Mouse (Mus musculus): ENCODE measurements around the gene Arhgef11. TPM values are rescaled to one million over a fixed set of nuclear protein-coding genes. Genes with fewer than 3 reads are reported as not detected.

Arhgef11 gene
- polyA plus RNA-seq, 1 experiment from 2014 or later = 21.8 TPM

GRCm38 (mm10) chr3:87745036-87745659 is 127.8 kb downstream of the Arhgef11 start:
- Histone ChIP-seq H3K9me3 (no peaks in the 10 kb centered on the region), H3K27ac (0 out of 2 replicates have a peak overlapping the region, but pooled peaks have one; percentile 18), H3K9ac (peak overlapping the region; percentile 21; the same call in 1 of the 2 replicates), H3K4me3 (0 out of 2 replicates have a peak overlapping the region, but pooled peaks have one; percentile 12), H3K27me3 (no peaks in the 10 kb centered on the region), H3K4me2 (replicated peaks) (peak overlapping the region; percentile 41), H3K36me3 (0 out of 2 replicates have a peak, but pooled peaks cover 3% of the 10 kb centered on the region), H3K4me1 (peaks cover 17% of the 10 kb centered on the region)
- 21% methylated on average over 18 of the region's 18 CpGs for WGBS
- ATAC-seq (ENCODE audit: insufficient number of reproducible peaks, insufficient read depth, low FRiP score, low TSS enrichment) = no peak

GRCm38 (mm10) chr3:87748431-87748830 is 131.1 kb downstream of the Arhgef11 start, which contains the start of gene Lrrc71:
Lrrc71 (minus strand) TSS chr3:87748625.
- no peak within 1 kb of the TSS; the same call in 1 of the 2 replicates for H3K9ac ChIP-seq
- ATAC-seq (ENCODE audit: insufficient number of reproducible peaks, insufficient read depth, low FRiP score, low TSS enrichment) = no peak
- WGBS = 47% methylated on average over 13 of the region's 13 CpGs

DNA sequence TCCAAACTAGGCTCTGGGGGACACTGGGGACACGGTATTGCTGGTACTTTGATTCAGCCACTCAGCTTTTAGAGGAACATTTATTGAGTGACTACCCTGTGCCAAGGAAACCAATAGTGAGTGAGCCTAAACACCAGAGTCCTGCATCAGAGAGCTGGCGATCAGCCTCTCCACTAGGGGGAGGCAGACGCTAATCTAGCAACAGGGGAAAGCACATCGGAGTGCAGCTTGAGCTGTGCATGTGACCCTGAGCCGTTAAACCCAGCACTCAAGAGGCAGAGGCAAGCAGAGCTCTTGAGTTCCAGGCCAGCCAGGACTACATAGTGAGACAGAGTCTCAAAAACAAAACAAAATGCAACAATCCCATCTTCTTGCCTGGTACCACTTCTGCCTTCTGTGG is 131.7 kb downstream of the Arhgef11 start:
- Histone ChIP-seq H3K4me1 (peaks cover 17% of the 10 kb centered on the region), H3K27me3 (no peaks in the 10 kb centered on the region), H3K27ac (no peak overlapping the region), H3K9me3 (no peaks in the 10 kb centered on the region), H3K36me3 (peaks cover 3% of the 10 kb centered on the region; the same call in 1 of the 2 replicates), H3K9ac (no peak overlapping the region; the same call in 1 of the 2 replicates), H3K4me2 (replicated peaks) (no peak overlapping the region), H3K4me3 (no peak overlapping the region)
- 13% methylated on average over 5 of the region's 5 CpGs for WGBS
- ATAC-seq (ENCODE audit: insufficient number of reproducible peaks, insufficient read depth, low FRiP score, low TSS enrichment) = no peak

More at GRCm38 (mm10) chr3:87748431-87748830, 131.1 kb downstream of the Arhgef11 start, which contains the start of gene Lrrc71:
- Histone ChIP-seq H3K4me3 (no peak within 1 kb of the TSS), H3K36me3 (0 out of 2 replicates have a peak, but pooled peaks cover 3% of the 10 kb centered on the region), H3K9me3 (no peaks in the 10 kb centered on the region), H3K27ac (no peak within 1 kb of the TSS), H3K4me1 (peaks cover 17% of the 10 kb centered on the region), H3K27me3 (no peaks in the 10 kb centered on the region), H3K4me2 (replicated peaks) (no peak within 1 kb of the TSS)

DNA sequence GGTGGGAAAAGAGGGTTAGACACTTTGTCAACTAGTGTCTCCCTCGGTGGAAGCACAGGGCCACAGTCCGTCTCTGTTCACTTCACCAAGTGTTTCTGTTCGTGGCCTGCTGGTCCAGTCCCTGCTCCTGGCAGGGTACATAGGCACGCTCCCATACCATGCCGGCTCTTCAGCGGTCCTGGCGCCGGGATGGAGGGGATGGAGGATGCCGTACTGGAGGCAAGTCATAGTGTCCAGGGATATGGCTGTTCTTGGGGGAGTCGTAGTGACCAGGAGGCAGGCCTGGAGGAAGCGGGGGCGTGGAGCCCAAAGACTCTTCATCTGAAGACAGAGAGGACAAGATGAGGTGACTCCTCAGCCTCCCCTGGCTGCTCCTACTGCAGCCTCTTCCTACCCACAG is 132.6 kb downstream of the Arhgef11 start:
- Histone ChIP-seq H3K9me3 (no peaks in the 10 kb centered on the region), H3K27ac (no peak overlapping the region), H3K27me3 (no peaks in the 10 kb centered on the region), H3K36me3 (peaks cover 3% of the 10 kb centered on the region; the same call in 1 of the 2 replicates), H3K4me3 (no peak overlapping the region), H3K4me2 (replicated peaks) (no peak overlapping the region), H3K9ac (no peak overlapping the region), H3K4me1 (peaks cover 14% of the 10 kb centered on the region)
- ATAC-seq (ENCODE audit: insufficient number of reproducible peaks, insufficient read depth, low FRiP score, low TSS enrichment) = no peak
- 86% methylated on average over 12 of the region's 12 CpGs for WGBS

DNA sequence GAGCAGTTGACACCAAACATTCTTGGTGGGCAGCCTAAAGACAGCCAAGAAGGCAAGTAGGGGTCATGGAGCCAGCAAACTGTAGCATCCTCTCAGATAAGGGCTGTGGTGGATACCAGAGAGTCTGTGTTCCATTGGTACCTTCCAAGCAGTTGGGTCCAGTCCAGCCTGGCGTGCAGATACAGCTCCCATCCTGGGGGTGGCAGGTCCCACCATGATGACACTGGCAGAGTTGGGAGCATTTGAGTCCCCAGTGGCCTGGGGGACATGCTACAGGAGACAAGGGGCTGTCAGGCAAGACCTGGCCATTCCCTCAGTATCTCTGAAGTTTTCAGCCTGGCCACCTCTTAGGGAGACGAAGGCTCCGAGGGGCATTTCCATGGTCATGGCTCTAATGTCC is 135.2 kb downstream of the Arhgef11 start:
- no peak for ATAC-seq (ENCODE audit: insufficient number of reproducible peaks, insufficient read depth, low FRiP score, low TSS enrichment)
- H3K4me3 ChIP-seq = no peak overlapping the region
- peaks cover 9% of the 10 kb centered on the region for H3K27me3 ChIP-seq
- H3K36me3 ChIP-seq = peaks cover 3% of the 10 kb centered on the region; the same call in 1 of the 2 replicates
- no peaks in the 10 kb centered on the region for H3K9me3 ChIP-seq
- peaks cover 8% of the 10 kb centered on the region for H3K4me1 ChIP-seq
- no peak overlapping the region for H3K4me2 ChIP-seq (replicated peaks)
- 89% methylated on average over 3 of the region's 3 CpGs for WGBS
- H3K27ac ChIP-seq = no peak overlapping the region
- no peak overlapping the region for H3K9ac ChIP-seq

- no peak overlapping the region for H3K4me3 ChIP-seq
- no peak overlapping the region for H3K27ac ChIP-seq
- no peak overlapping the region for H3K9ac ChIP-seq
- peaks cover 3% of the 10 kb centered on the region; the same call in 1 of the 2 replicates for H3K4me1 ChIP-seq
- no peak overlapping the region for H3K4me2 ChIP-seq (replicated peaks)
- H3K27me3 ChIP-seq = peaks cover 9% of the 10 kb centered on the region
- 81% methylated on average over 13 of the region's 13 CpGs for WGBS
- peaks cover 3% of the 10 kb centered on the region; the same call in 1 of the 2 replicates for H3K36me3 ChIP-seq
- ATAC-seq (ENCODE audit: insufficient number of reproducible peaks, insufficient read depth, low FRiP score, low TSS enrichment) = no peak
- no peaks in the 10 kb centered on the region for H3K9me3 ChIP-seq
Measured at GRCm38 (mm10) chr3:87753829-87754228, 136.5 kb downstream of the Arhgef11 start.

DNA sequence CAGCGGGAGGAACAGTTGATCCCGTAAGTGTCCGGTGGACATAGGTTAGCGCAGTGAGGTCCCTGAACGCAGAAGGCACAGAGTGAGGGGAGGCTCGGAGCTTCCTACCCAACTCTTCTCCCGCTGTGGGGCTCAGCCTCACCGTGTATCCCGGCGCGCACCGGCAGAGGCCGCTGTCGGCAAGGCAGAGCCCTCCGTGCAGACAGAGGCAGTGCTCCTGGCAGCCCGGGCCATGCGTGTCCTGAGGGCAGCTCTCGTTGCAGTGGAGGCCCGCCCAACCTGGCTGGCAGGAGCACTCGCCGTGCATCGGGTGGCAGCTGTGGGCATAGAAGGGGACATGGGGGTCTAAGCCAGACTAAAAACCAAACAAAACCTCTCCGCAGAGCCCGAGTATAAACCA is 138.6 kb downstream of the Arhgef11 start:
- WGBS = 2% methylated on average over 24 of the region's 24 CpGs
- Histone ChIP-seq H3K4me3 (peak overlapping the region; percentile 14), H3K27me3 (peaks cover 9% of the 10 kb centered on the region)

DNA sequence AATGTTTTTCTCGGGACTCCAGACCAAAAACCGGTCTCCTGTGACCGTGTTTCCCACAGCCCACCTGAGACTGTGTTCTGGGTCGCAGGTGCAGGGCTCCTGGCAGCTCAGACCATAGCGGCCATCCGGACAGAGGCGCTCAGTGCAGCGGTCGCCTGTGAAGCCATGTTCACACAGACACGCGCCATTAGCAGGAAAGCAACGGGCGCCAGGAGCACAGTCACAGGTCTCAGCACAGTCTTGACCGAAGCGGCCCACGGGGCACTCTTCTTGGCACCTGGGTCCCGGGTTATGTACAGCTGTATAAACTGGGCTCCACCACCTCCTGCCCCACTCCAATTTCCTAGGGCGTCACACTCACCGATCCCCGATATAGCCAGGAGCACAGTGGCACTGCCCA is 139.1 kb downstream of the Arhgef11 start:
- peak overlapping the region; percentile 45; the same call in 1 of the 2 replicates for H3K9ac ChIP-seq

More for the DNA sequence above, 138.6 kb downstream of the Arhgef11 start:
- Histone ChIP-seq H3K4me2 (replicated peaks) (peak overlapping the region; percentile 42), H3K9me3 (no peaks in the 10 kb centered on the region), H3K9ac (peak overlapping the region; percentile 45; the same call in 1 of the 2 replicates), H3K36me3 (no peaks in the 10 kb centered on the region; the same call in 1 of the 2 replicates), H3K27ac (no peak overlapping the region), H3K4me1 (peaks cover 3% of the 10 kb centered on the region; the same call in 1 of the 2 replicates)
- ATAC-seq (ENCODE audit: insufficient number of reproducible peaks, insufficient read depth, low FRiP score, low TSS enrichment) = peak; percentile 81

DNA sequence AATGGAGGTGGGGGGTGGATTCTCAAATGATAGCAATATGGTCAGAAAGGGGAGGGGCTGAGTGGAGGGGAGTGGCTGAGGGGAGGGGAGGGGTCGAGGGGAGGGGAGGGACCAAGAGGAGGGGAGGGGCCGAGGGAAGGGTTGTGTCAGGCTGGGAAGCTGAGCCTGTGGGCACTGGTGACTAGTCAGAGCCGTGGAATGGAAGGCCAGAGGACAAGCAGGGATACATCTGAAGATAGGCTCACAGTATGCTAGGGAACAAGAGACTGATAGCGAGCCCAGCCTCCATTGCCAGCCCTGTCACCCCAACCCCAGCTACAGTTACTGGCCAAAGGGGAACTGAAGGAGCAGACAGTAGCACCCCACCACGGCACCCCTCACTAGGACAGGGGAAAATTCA is 141.3 kb downstream of the Arhgef11 start:
- H3K27me3 ChIP-seq = peaks cover 9% of the 10 kb centered on the region
- H3K4me1 ChIP-seq = peaks cover 30% of the 10 kb centered on the region
- ATAC-seq (ENCODE audit: insufficient number of reproducible peaks, insufficient read depth, low FRiP score, low TSS enrichment) = no peak
- H3K4me3 ChIP-seq = no peak overlapping the region
- WGBS = 32% methylated on average over 5 of the region's 5 CpGs
- no peaks in the 10 kb centered on the region; the same call in 1 of the 2 replicates for H3K36me3 ChIP-seq
- H3K9ac ChIP-seq = no peak overlapping the region
- no peak overlapping the region for H3K4me2 ChIP-seq (replicated peaks)
- no peaks in the 10 kb centered on the region for H3K9me3 ChIP-seq
- no peak overlapping the region for H3K27ac ChIP-seq

More for the DNA sequence above, 139.1 kb downstream of the Arhgef11 start:
- Histone ChIP-seq H3K4me1 (peaks cover 8% of the 10 kb centered on the region), H3K9me3 (no peaks in the 10 kb centered on the region), H3K27me3 (peaks cover 9% of the 10 kb centered on the region), H3K36me3 (no peaks in the 10 kb centered on the region; the same call in 1 of the 2 replicates), H3K27ac (no peak overlapping the region), H3K4me3 (no peak overlapping the region), H3K4me2 (replicated peaks) (peak overlapping the region; percentile 42)
- WGBS = 50% methylated on average over 20 of the region's 20 CpGs
- ATAC-seq (ENCODE audit: insufficient number of reproducible peaks, insufficient read depth, low FRiP score, low TSS enrichment) = no peak

- Histone ChIP-seq H3K27me3 (peaks cover 13% of the 10 kb centered on the region), H3K36me3 (no peaks in the 10 kb centered on the region), H3K4me2 (replicated peaks) (0 out of 2 replicates have a peak overlapping the region, but pooled peaks have one; percentile 7), H3K27ac (peak overlapping the region; percentile 90), H3K4me3 (no peak overlapping the region), H3K9ac (no peak overlapping the region), H3K4me1 (peaks cover 53% of the 10 kb centered on the region), H3K9me3 (no peaks in the 10 kb centered on the region)
- ATAC-seq (ENCODE audit: insufficient number of reproducible peaks, insufficient read depth, low FRiP score, low TSS enrichment) = no peak
- WGBS = 38% methylated on average over 20 of the region's 20 CpGs
Measured at GRCm38 (mm10) chr3:87761408-87762375, 144.3 kb downstream of the Arhgef11 start.

- Histone ChIP-seq H3K9ac (no peak overlapping the region), H3K4me1 (peaks cover 53% of the 10 kb centered on the region), H3K9me3 (no peaks in the 10 kb centered on the region), H3K27me3 (peaks cover 6% of the 10 kb centered on the region; the same call in 1 of the 2 replicates), H3K4me2 (replicated peaks) (peak overlapping the region; percentile 34), H3K36me3 (no peaks in the 10 kb centered on the region), H3K4me3 (no peak overlapping the region), H3K27ac (peak overlapping the region; percentile 90)
- 36% methylated on average over 4 of the region's 4 CpGs for WGBS
- ATAC-seq (ENCODE audit: insufficient number of reproducible peaks, insufficient read depth, low FRiP score, low TSS enrichment) = 0 out of 2 replicates have a peak, but pooled peaks have one; percentile 2
Measured at GRCm38 (mm10) chr3:87763202-87763601, 145.8 kb downstream of the Arhgef11 start.

Measured in embryonic facial prominence, embryonic 12.5 days (tissue).